Mouse (Mus musculus) c-Kit-positive CD71-negative TER-119-negative erythroid progenitor cells, embryonic 14.5 days (primary cell): ENCODE data around the gene Gm28374.

Source experiments
- DNase-seq: peaks from one replicate; pipeline ENCODE4 v3.0.0-alpha.2; 2013; ENCODE audit warnings: low read depth

Gm28374 gene

DNA sequence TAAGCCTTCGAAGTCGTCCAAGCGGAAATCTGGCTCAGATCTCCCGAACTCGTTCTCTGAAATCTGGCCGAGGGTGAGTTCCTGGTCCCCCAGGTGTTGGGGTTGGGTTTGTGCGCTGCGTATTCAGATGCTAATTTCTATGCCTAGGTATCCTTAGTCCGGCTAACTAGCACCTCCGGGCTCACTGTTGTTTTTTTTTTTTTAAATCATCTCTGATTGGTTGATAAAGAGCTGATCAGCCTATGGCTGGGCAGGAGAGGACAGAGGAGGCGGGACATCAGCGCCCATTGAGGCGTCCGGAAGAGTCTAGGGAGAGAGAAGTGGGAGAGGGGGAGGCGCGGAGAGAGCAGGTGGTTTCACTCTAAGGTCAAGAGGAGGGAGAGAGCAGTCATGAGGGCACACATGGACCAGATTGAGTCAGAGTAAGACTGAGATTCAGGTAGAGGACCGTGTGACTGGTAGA is 3.4 kb upstream of the Gm28374 start:
- DNase-seq, result no peak

DNA sequence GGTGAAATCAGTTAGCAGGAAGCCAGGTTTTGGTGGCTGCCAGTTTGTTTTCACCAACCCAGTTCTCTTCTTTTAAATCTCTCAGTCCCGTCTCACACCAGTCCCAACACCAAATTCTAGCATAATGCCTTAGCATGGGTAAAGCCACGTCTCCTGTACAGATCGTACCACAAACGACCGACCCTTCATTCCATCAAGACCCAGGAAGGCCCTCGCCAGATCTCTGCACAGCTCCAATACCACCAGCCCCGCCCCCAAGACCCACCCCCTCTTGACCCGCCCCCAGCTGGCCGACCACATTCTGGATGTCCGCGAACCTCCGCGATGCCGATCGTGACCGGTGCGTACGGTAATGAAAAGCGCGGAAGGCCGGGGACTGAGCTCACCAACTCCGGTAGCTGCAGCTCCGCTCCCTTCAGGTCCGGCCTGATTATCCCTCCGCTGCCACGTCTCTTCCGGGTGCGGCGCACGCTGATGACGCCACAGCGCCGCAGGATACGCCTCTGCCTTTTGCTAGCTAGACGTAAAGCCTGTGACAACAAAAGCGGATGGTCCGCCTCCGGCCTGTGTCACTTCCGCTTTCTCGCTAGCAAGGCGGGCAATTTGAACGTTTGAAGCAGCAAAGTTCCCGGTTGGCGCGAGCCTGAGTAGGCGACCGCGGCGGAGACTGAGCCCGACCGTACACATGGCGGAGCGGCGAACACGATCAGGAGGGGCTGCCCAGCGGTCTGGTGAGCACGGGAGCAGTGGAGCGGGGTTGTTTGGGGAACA is 2.6 kb upstream of the Gm28374 start, which contains the start of the genes Zfpl1 and Cdca5:
Gene Zfpl1 (minus strand): TSS at position 479 of the 771 bp plus-strand sequence.
Gene Cdca5 (plus strand): TSS at position 506 of the 771 bp plus-strand sequence.
- peak; percentile 97 for DNase-seq

DNA sequence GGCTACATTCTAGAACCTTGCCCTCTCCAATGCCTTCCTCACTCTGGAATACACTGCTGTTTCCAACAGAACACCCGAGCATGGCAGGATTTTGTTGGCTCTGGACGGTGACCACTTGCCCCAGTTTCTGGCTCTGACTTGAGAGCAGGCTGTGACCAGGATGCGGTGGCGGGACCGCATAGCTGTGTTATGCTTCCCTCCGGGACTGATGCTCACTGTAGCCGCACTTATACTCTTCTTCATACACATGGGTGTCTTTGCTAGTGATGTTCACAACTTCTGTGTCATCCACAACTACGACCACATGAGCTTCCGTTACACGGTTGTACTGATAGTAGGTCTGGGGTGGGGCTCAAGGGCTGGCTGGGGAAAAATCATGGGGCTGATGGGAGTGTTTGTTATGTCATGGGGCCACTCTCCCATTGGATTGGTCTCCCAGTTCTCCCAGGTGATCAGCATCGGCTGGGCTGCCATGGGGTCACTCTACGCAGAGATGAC is 2.0 kb downstream of the Gm28374 start, which contains the start of gene Tmem262:
Gene Tmem262 (plus strand): TSS at position 51 of the 498 bp plus-strand sequence.
- DNase-seq, result no peak

DNA sequence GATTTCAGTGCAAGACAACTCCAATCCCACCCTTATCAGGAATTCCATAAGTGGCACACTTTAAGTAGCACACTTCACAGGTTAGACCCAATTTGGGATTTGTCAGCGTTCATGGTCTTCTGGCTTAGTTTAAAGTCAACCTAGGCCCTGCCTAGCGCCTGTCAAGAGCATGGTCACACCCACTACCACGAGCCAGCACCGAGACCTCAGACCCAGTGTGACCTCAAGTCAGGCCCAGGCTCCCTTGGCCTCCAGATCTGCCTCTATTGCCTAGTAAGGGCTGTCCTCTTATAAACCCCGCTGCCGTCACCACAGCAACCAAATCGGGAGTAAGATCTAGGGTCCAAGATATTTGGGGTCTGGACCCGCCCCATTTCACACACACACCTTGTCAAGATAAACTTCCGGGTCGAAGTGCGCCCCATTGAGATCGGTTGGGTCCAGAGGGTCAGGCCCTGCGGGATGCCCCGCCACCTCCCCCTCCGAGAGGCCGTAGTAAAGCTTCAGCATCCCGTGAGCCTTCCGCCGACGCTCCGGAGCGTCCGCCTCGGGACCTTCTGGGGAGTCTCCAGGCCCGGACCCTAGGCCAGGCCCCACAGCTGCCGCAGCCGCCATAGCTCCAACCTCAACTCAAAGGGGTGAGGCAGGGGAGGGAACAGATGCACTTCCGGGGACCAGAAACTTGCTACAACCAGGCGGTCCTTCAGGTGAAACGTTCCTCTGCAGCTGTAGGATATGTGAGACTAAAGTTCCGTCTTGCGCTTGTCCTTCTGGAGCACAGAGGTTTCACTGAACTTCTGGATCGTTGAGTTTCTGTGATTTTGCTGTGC is 5.3 kb downstream of the Gm28374 start, which contains the start of gene Vps51:
Gene Vps51 (minus strand): TSS at position 668 of the 830 bp plus-strand sequence.
- DNase-seq, result peak; percentile 89

DNA sequence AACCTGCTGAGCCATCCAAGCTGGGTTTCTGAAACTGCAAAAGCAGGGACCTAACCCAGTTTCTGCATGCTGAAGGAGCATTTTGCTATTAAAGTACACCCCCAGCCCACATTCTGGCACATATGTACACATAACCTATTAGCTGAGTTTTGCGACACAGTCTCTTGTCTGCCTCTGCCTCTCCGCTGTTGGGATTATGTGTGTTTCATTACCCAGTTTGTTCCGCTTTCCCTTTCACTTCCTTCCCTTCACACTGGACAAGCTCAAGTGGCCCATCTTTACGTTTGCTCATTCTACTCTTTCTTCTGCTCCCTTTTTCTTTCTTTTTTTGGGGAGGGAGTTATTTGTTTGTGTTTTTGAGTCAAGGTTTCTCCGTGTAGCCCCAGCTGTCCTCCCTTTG is 8.2 kb downstream of the Gm28374 start:
- DNase-seq, result no peak

DNA sequence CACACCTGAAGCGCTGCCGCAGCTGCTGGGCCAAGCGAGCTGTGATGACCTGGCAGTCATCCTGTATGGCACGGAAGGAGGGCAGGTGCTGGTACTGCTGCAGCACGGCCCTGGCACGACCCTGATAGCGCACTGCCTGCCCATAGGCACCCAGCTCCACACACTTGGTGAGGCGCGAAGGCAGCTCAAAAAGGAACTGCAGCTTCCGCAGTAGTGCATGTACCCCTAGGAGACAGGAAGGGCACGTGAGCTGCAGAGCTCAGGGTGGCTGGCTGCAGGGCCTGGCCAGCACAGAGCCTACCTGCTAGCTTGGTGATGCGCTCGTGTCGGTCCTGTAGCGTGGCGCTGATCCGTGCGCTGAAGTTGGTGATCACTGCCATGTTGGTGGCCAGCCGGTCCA is 10.8 kb downstream of the Gm28374 start:
- no peak for DNase-seq

DNA sequence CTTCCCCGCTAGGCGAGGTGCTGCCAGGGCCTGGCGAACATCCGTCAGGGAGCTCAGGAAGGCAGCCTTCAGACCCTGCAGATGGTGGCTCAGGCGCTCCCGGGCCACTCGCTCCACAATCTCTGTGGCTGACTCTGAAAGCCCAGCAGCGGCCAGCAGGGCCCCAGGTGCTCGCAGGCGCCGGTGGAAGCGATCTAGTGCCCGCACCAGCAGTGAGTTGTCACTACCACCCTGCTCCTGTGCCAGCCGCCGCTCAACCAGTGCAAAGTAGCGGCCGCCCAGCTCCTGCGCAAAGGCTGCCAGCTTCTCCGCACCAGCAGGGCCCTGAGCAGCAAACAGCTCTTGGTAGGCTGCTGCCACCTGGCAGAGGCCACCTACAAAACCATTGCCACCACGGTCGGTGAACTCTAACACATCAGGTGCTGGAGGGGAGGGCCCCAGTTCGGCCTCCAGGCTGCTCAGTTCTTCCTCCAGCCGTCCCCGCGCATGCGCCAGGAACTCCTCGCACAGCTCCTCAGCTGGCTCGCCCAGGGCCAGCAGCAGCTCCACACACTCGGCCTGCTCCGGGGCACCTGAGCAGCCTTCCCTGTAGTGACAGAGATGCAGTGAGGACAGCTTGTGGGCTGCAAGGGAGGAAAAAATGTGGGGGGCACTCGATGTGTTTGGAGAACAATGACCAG is 11.3 kb downstream of the Gm28374 start:
- DNase-seq, result no peak

DNA sequence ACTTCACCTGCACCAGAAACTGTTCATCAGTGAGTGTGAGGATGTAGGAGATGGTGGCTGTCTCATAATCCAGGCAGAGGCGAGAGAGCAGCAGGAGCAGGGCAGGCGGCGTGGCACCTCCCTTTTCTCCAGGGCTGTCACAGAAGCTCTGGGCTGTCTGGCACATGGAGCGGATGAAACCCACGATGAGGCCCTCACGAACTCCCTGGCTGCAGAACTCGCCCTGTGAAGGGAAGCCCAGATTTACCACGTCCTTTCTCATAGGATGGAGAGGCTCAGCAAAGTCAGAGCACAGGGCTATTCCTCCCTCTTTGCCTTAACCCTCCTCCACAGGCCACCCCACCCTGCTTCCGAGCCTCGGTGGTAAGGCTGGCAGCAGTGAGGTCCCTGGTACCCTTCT is 12.2 kb downstream of the Gm28374 start:
- no peak for DNase-seq

DNA sequence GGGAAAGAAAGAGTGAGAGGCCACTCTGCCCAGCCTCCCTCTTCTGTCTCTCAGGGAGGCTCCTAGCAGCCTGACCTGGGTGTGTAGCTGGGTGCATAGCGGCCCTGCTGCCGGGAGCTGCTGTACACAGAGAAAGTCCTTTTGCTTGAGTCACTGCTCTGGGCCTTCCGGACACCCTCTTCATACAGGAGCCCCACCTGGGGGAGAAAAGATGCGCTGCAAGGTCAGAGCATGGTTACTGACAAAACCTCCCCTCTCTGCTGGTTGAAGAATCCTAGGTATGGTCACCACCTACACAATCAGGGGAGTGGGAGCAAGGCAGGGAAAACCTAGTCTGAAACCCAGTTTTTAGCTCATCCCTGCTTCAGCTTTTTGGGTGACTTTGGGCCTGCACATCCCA is 13.1 kb downstream of the Gm28374 start:
- DNase-seq, result no peak

DNA sequence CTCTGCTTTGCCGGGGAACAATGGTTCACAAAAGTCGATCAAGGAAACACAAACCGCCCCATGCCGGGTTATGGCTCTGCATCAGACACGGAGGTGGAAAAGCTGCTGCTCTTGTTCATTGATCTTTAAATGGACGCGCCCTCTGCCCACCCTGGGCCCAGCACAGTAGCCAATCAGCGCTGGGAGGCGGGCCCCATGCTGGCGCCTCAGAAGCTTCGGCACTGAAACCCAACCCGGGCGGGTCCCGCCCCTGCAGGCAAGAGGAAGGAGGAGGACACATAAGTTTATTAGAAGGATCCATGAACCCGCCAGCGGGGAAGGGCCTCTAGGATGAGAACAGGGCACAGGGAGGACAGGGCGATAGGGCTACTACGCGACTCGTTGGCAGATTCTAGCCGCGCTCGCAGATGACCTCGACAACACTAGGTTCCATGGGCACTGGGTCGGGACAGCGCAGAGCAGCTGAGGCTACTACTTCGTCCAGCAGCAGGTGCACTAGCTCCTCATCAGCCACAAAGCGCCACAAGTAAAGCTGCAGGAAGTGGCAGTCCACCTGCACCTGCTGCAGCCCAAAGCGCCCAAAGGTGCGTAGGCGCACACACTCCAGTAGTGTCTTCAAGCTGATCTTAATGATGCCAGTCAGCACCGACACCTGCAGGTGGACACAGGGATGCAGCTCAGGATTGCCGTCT is 14.2 kb downstream of the Gm28374 start, which contains the start of gene Tm7sf2:
Gene Tm7sf2 (minus strand): TSS at position 650 of the 692 bp plus-strand sequence.
- DNase-seq, result peak; percentile 88

DNA sequence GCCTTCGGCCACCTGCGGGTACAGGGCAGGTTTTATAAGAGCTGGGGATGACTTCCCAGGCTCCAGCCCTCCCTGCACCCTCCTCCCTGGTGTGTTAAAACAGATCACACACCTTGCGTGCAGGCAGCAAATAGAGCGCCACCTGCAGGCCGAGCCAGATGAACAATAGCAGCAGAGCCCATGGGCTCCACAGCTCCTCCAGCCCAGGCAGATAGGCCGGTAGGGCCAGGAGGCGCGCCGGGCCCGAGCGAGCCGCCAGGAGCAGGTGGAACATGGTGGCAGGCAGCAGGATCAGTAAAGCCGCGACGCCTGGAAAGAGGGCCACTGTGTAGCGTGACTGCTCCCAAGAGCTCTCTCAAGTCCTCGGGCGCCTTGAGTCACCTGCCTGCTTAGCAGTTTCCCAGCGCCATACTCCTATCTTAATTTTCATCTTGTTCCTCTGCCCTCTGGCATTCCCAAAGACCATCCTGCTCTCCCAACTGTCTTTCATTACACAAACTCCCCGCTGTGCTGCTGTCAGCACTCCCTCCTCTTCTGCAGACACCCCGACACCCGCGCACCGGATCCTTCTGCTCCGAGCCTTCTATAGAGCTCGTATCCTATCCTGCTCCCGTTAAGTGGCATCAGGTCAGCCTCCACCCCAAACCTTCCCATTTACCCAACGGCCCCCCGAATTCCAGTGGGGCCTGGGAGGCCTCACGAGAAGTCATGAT is 14.9 kb downstream of the Gm28374 start:
- peak; percentile 89 for DNase-seq

DNA sequence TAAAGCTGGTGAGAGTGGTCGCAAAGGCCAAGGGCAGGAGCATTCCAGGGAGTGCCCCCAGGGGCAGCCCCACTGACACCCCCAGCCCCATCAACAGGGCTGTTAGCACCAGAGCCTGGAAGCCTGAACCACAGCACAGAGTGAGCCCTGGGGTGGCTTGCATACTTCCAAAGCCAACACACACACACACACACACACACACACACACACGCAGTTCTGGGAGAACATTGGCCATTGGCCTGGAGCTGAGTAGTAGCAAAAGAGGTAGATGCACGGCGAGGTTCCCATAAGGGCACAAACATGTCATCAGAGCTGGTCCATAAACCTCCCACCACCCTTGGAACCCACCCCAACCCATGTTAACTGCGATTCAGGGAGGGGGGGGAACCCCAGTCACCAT is 15.5 kb downstream of the Gm28374 start:
- DNase-seq, result no peak

DNA sequence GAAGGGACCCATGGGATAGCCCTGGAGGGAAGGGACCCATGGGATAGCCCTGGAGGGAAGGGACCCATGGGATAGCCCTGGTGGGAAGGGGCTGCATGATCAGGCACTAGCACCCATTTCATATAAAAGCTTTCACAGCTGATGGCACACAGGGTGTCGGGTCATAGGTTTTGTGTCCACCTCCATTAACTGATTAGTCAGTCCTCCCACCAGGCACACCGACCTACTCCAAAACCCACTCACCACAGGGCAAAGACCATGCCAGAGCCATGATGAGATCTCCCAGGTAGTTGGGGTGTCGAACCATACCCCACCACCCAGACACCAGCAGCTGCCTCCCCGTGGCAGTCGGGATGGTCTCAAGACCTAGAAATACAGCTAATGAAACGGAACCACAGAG is 19.0 kb downstream of the Gm28374 start:
- DNase-seq, result no peak

DNA sequence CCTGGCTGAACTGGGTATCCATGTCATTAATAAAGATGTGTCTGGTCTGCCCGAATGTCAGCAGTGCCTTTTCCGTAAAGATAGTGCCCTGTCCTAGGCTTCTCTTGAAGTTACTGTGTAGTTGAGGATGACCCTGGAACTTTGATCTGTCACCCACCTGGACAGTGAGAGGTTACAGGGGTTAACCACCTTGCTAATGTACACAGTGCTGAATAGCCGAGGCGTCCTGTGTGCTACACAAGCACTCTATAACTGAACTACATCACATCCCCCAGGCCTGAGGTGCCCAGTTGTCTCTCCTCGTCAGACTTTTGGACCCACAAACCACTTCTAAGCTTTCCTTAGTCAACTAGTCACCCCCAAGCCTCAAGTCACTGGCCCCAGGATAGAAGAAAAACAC is 19.6 kb downstream of the Gm28374 start:
- DNase-seq, result no peak

DNA sequence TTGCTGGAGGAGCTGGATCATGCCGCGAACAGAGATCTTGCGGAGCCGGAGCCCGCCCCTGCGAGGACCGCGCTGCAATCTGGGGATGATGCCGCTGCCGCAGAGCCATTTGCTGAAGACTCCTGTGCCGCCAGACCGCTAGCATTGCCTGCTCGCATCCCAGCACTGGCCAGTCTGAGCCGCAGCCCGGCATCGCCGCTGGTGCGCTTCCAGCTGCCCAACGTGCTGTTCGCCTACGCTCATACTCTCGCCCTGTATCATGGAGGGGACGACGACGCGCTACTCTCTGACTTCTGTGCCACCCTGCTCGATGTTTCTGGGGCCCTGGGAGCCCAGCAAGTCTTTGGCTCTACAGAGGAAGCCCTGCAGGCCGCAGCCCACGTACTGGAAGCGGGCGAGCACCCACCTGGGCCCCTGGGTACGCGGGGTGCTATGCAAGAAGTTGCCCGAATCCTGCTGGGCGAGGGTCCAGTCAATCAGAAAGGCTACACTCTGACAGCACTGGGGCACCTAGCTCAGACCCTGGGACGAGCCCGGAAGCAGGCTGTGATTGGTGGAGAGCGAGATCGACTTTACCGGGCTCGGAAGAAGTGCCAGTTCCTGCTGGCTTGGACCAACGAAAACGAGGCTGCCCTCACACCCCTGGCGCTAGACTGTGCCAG is 20.3 kb downstream of the Gm28374 start:
- no peak for DNase-seq

DNA sequence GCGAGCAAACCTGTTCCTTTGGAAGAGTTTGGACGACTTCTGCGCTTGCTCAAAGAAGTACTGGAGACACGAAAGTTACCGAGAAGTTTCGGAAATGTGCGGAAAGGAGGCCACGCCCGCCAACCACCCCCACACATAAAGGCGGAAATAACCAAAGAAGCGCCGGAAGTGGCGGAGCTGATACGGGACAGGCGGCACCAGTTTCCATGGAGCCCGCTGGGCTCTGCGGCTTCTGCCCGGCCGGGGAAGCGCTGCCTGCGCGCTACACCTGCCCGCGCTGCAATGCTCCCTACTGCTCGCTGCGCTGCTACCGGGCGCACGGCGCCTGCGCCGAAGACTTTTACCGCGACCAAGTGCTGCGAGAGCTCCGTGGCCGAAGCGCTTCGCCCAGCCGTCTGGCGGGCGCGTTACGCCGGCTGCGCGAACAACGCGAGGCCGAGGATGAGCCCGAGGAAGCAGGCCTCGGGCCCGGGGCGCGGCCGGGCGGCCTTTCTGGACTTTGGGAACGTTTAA is 21.0 kb downstream of the Gm28374 start, which contains the start of gene Znhit2:
Gene Znhit2 (plus strand): TSS at position 172 of the 513 bp plus-strand sequence.
- peak; percentile 92 for DNase-seq

DNA sequence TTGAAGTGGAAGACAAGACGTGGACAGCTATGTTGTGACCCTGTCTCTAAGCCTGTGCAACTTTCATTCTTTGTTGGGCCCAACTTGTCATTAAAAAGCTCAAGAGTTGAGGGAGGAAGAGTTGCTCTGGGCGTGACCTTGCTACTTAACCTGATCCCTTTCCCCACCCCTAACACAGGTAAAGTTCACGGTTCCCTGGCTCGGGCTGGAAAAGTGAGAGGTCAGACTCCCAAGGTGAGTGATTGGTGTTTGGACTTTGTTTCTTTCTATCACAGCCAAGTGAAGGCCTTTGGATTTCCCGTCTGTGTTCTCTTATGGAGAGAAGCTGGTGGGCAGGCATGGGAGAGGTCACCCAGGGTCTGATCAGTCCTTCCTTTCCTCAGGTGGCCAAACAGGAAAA is 23.1 kb downstream of the Gm28374 start:
- DNase-seq, result no peak

DNA sequence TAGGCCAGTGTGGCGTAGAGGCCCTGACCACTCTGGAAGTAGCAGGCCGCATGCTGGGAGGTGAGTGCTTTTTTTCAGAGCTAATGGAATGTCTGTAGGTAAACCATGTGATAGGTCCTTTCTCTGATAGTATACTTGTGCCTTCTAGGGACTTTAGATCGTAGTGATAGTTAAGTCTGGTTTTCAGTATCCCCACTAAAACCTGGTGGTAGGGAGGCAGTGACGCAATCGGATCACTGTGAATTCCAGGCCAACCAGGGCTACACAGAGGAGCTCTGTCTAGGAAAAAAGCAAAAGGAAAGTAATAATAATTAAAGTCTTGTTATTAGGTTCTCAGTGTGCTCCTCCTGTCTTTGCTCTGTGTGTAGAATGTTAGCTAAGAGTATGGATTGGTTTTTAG is 23.5 kb downstream of the Gm28374 start:
- DNase-seq, result no peak

DNA sequence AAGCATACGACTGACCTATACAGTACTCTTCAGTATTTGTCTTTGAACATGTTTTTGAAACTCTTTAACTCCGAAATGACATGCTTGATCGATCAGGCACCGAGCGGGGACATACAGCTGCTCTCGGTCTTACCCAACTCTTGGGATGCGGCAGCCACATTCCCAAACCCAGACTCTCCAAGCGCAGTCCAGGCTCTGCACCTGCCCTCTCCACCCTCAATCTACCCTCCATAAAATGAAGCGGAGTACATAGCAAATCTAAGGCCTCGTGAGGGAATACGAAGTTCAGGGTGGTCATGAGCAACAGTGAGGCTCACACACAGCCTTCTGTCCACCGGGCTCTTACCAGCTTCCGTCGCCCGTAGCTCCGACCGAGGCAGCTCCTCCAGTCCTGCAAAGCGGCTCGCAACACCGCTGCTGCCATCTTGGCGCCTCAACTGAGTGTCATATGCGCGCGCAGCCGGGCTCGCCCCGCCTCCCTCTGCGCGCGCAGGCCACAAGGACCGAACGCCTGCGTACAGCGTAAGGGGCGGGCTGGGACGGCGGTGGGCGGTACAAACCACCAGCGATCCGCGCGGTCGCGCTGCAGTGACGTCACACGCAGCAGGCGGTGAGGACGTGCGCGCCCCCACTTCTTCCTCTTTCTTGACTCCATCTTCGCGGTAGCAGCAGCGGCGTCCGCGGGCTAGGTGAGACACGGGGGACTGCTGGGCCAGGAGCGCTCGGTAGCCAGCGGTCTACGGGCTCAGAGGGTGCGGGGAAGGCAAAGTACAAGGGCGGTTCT is 24.6 kb downstream of the Gm28374 start, which contains the start of the genes Mrpl49 and Fau:
Gene Mrpl49 (minus strand): TSS at position 473 of the 784 bp plus-strand sequence.
Gene Fau (plus strand): TSS at position 532 of the 784 bp plus-strand sequence.
- peak; percentile 94 for DNase-seq
